Mouse (Mus musculus) gastrocnemius, postnatal 25 days (tissue): ENCODE results near the gene Slc12a1. TPM values are rescaled to one million over a fixed set of nuclear protein-coding genes. Genes with fewer than 3 reads are reported as not detected.

Source experiments
- DNase-seq: peaks from one replicate; pipeline ENCODE4 v3.0.0; 2022
- total RNA-seq, 2 experiments: library from RNA; stranded (reverse); gene quantifications; 1 replicate in 1 of 2; 2 replicates in 1 of 2; pipeline ENCODE4 v1.2.3; 2021

Gene Slc12a1
- total RNA-seq, 2 experiments from 2014 or later: not detected

GRCm38 (mm10) chr2:125208894-125209596, 56.7 kb downstream of the Slc12a1 start:
- DNase-seq: no peak

DNA sequence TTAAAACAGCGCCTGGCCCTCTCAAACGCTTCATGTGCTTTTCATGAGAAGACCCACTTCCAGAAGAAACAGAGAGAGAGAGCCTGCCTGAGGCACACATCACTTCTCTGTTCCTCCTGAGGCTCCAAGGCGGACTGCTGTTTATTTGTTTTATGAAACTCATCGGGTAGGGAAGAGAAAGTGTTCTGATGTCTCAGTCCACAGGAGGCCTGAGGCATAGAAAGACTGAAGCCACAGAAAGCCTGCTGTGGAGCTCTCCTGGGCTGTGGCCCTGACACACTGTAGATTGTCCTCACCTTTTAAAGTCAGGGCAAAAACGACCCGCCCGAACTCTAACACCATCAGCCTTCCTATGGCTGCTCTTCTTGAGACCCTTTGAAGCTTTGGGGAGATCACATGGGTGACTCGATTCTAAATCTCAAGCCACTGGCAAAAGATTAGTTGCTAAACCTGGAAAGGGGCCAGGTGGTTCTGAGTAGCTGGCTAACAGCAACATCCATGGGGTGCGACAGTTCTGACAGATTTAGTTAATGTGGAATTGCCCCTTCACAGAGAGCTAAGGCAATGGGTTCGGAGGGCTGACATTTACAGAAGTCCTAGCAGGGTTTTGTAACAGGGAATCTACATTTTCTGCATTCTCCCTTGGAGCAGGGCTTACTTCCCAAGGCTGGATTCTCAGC, 59.7 kb downstream of the Slc12a1 start:
- DNase-seq: no peak

GRCm38 (mm10) chr2:125214592-125214991, 62.3 kb downstream of the Slc12a1 start:
- DNase-seq: no peak

- no peak for DNase-seq
Measured at GRCm38 (mm10) chr2:125217286-125217685, 65.0 kb downstream of the Slc12a1 start.

GRCm38 (mm10) chr2:125218566-125218965, 66.3 kb downstream of the Slc12a1 start:
- no peak for DNase-seq

- DNase-seq: no peak
Measured at GRCm38 (mm10) chr2:125219268-125219667, 67.0 kb downstream of the Slc12a1 start.

- DNase-seq: no peak
Measured at GRCm38 (mm10) chr2:125221673-125222072, 69.4 kb downstream of the Slc12a1 start.

GRCm38 (mm10) chr2:125228472-125229409, 76.4 kb downstream of the Slc12a1 start:
- DNase-seq: no peak

DNA sequence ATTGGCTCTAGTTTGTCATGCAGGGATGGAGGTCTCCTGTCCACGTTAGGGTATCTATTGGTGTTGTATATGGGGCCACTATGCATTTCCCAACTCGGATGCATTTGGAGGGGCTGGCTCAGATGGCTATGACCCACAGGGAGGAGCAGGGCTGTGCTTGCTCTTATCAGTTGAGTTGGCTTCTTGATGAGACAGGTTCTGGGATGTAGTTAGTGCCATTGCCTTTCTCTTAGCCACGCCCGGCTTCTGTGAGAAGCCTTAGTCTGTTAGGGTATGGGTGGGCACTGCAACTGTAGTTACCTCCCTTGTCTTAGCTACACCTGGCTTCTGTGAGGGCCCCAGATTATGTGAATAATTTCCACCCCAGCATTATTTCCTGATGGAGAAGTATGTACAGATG, 79.9 kb downstream of the Slc12a1 start:
- DNase-seq: no peak

- DNase-seq: no peak
Measured at GRCm38 (mm10) chr2:125233537-125233936, 81.2 kb downstream of the Slc12a1 start.

- no peak for DNase-seq
Measured at GRCm38 (mm10) chr2:125234049-125234448, 81.7 kb downstream of the Slc12a1 start.

DNA sequence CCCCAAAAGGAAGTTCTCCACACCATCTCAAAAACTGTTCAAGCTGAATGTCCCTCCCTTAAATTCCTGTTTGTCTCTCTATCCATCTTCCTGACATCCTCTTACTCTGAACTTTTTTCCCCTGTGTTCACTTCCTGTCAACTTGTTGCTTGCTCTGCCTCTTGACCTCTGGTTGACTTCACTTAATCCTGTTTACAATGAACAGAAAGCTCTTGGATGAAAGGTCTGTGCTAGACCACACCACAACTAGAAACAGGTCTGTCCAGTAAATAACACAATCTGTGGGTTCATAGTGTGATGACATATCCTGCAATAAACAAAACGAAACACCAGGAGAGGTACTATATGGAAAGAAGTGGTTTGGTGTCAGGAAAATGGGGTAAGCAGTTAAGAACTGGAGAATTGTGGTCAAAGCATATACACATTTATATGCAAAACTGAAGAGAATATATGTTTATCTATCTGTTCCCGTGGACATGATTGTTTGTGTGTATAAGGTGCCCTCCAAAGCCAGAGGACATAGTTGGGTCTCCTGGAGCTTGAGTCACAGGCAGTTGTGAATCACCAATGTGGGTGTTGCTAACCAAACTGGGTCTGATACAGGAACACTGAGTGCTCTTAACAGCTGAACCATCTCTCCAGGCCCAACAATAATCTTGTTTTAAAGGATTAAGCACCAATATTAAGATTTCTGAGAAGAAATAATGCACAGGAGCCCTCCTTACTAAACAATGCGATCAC, 93.4 kb downstream of the Slc12a1 start:
- no peak for DNase-seq

DNA sequence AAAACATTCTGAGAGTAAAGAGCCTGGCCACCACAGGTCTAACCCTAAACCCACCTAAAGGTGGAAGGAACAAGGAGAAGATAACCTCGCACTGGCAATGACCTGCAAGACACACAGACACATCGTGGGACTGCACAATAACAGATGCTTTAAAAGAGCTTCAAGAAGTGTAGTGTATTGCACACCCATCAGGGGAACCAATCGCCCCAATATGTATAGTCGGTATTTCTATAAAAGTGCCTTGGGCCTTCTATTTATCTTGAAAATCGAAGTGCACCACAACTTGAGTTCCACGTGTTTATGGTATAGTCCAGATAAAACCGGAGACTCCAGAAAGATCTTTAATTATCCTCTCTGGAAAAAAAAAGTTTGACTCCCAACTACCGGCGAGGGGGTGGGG, 94.4 kb downstream of the Slc12a1 start:
- DNase-seq: no peak

- peak; percentile 95 for DNase-seq
Measured at GRCm38 (mm10) chr2:125247108-125247961, 95.0 kb downstream of the Slc12a1 start, which contains the start of gene Dut. Gene Dut, plus strand, starts transcription at chr2:125247190.

DNA sequence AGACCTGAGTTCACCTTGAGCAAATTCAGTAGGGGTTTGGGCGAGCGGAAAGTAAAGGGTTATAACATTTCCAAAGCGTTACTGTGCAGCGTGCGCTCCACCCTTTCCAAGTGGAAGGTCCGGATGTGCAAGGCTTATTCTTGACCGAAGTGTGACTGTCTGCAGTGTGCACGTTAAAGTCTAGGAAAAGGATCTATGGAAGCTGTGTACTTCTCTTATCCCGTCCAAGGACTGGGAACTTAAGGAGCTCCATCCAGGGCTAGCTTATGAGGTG, 95.6 kb downstream of the Slc12a1 start:
- no peak for DNase-seq

DNA sequence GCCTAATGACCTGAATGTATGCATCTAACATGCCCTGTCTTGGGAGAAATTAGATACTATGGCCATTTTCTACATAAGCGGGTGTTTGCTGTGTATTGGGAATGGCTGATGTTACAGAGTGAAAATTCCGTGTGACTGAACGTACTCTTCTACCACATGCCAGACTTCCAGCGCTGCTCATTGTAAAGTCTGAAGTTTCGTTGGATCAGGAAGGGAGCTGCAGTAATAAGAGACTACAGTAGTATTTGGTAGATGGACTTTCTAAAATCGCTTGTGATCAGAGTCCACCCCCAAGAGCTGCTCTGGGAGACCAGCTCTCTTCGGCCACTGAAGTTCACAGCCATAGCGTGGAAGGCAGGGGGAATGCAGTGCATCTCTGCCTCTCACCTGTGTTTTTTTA, 96.0 kb downstream of the Slc12a1 start:
- DNase-seq: no peak

GRCm38 (mm10) chr2:125249339-125249738, 97.0 kb downstream of the Slc12a1 start:
- DNase-seq: no peak

GRCm38 (mm10) chr2:125249874-125250273, 97.6 kb downstream of the Slc12a1 start:
- DNase-seq: no peak

GRCm38 (mm10) chr2:125251781-125252180, 99.5 kb downstream of the Slc12a1 start:
- DNase-seq: no peak

- peak; percentile 11 for DNase-seq
Measured at GRCm38 (mm10) chr2:125252275-125252674, 100.0 kb downstream of the Slc12a1 start.

DNA sequence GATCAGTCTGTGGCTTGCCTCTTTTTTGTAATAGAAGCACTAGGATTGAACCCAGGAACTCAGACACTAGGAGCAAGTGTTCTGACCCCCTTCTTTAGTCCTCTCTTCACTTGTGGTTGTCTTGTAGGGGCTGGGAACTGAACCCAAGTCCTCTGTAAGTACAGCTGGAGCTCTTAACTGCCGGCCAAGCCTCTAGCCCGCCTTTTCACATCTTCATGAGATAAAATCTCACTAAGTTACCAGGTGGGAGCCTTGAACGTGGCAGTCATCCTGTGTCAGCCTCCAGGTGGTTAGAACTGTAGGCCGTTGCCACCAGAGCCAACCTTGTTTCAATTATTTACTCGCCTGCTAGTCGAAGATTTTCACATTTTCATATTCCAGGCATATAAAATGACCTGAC, 101.4 kb downstream of the Slc12a1 start:
- DNase-seq: no peak
